ENCODE assay signal across 7 mouse cellular contexts in genomic region chr12:111037241-111038180, GRCm38 (mm10). TPM values are rescaled to one million over a fixed set of nuclear protein-coding genes. Genes with fewer than 3 reads are reported as not detected.
A peak's percentile ranks its signal among the peaks of the same experiment; 100 is the strongest.
DNase-seq lines count a peak whose midpoint lies in the region; ATAC-seq and TF ChIP-seq lines count a peak whose summit lies in the region.

No protein-coding gene starts in this region.

- peaks cover 35% of the 10 kb centered on the region for H3K79me2 ChIP-seq in MEL (ENCODE audit: control insufficient read depth, insufficient read depth, low read length, poor library complexity)

- peaks cover 0 to 37% of the 10 kb centered on the region in 2 experiments; a peak in 2 of 4 replicates for H3K36me3 ChIP-seq in MEL (ENCODE audit: control insufficient read depth in 1 of 2, insufficient read depth in 2 of 2, low read length in 2 of 2)
- no peaks in the 10 kb centered on the region for H3K36me3 ChIP-seq in midbrain, embryonic 11.5 days (ENCODE audit: control insufficient read depth, insufficient read depth, low read length)

- peaks cover 24 to 33% of the 10 kb centered on the region in 2 experiments for H3K4me1 ChIP-seq in MEL (ENCODE audit: control insufficient read depth in 1 of 2, insufficient read depth in 2 of 2, low read length in 2 of 2)
- H3K4me1 ChIP-seq in midbrain, embryonic 11.5 days (ENCODE audit: control insufficient read depth, insufficient read depth, low read length), result peaks cover 18% of the 10 kb centered on the region

- H3K9me3 ChIP-seq in MEL (replicated peaks; ENCODE audit: insufficient read depth, low read length), result no peaks in the 10 kb centered on the region
- H3K9me3 ChIP-seq in midbrain, embryonic 11.5 days (ENCODE audit: control insufficient read depth, low read length), result no peaks in the 10 kb centered on the region

- 59% methylated on average over 18 of the region's 18 CpGs for WGBS in midbrain, embryonic 11.5 days

- peak overlapping the region; percentile 66 to 78 for H3K4me3 ChIP-seq in MEL (ENCODE audit: control insufficient read depth in 1 of 2, insufficient read depth in 1 of 2, low read depth in 2 of 2, low read length in 2 of 2)
- H3K4me3 ChIP-seq in midbrain, embryonic 11.5 days (ENCODE audit: low read depth, low read length), result peak overlapping the region; percentile 99

- H3K9ac ChIP-seq in MEL (ENCODE audit: control insufficient read depth, low read depth, low read length, poor library complexity, severe bottlenecking), result peak overlapping the region; percentile 87
- peak overlapping the region; percentile 93 for H3K9ac ChIP-seq in midbrain, embryonic 11.5 days (ENCODE audit: low read length)

- peak overlapping the region; percentile 81 for H3K4me2 ChIP-seq in midbrain, embryonic 11.5 days

- TF ChIP-seq POLR2A in MEL (IDR thresholded peaks at IDR 0.05; ENCODE audit: control insufficient read depth in 1 of 2, insufficient read depth in 1 of 2, low read depth in 1 of 2, low read length in 2 of 2, poor library complexity in 1 of 2), result no peak

- no peak for TF ChIP-seq CTCF in MEL (IDR thresholded peaks at IDR 0.05 in 2 of 3, conservative IDR thresholded peaks at IDR 0.05 in 1 of 3; ENCODE audit: control insufficient read depth in 1 of 3, insufficient read depth in 1 of 3, low read depth in 2 of 3, low read length in 3 of 3, poor library complexity in 1 of 3, severe bottlenecking in 1 of 3)

- TF ChIP-seq EP300 in MEL (IDR thresholded peaks at IDR 0.05; ENCODE audit: low read depth in 1 of 2, low read length in 2 of 2), result no peak; a peak in 1 of 4 replicates

- DNase-seq in CD4-positive helper T cell, adult 2 months (ENCODE audit: low read depth, low spot score), result peak; percentile 20
- peak; percentile 60 for DNase-seq in MEL (ENCODE audit: low read depth, low spot score)
- DNase-seq in embryo, embryonic 9.5 days (ENCODE audit: extremely low spot score), result peak; percentile 57
- DNase-seq in heart, postnatal 10 days, result peak; percentile 58 to 68
- DNase-seq in kidney, postnatal 25 days, result peak; percentile 53 to 81
- peak; percentile 86 for DNase-seq in midbrain, embryonic 11.5 days (ENCODE audit: low spot score, missing footprints)
- DNase-seq in testis, postnatal 10 days (ENCODE audit: low spot score), result peak; percentile 63

- peak overlapping the region; percentile 84 for H3K27ac ChIP-seq in MEL (ENCODE audit: control insufficient read depth, low read depth, low read length)
- H3K27ac ChIP-seq in midbrain, embryonic 11.5 days (ENCODE audit: low read depth, low read length), result peak overlapping the region; percentile 95; the same call in 1 of the 2 replicates

- no peaks in the 10 kb centered on the region for H3K27me3 ChIP-seq in MEL (ENCODE audit: control insufficient read depth in 1 of 2, insufficient read depth in 2 of 2, low read length in 2 of 2)
- H3K27me3 ChIP-seq in midbrain, embryonic 11.5 days (ENCODE audit: control insufficient read depth, insufficient read depth, low read length), result no peaks in the 10 kb centered on the region

- ATAC-seq in midbrain, embryonic 11.5 days (ENCODE audit: low FRiP score), result no peak

- intact Hi-C loops in heart, postnatal 10 days (cut with DNase I), result loop anchor here (2.0 kb wide), 1 partner anchor 29 kb away; no protein-coding TSS in a partner anchor

- no peak for TF ChIP-seq RAD21 in MEL (IDR thresholded peaks at IDR 0.05; ENCODE audit: low read depth, low read length)

TF ChIP-seq in MEL, 35 proteins besides CTCF, POLR2A, EP300 and RAD21:
- TF ChIP-seq MXI1 (IDR thresholded peaks at IDR 0.05; ENCODE audit: low read depth, low read length), result no peak
- TF ChIP-seq ELF1 (IDR thresholded peaks at IDR 0.05; ENCODE audit: low read depth, low read length), result no peak
- no peak for TF ChIP-seq TAL1 (IDR thresholded peaks at IDR 0.05; ENCODE audit: low read length)
- no peak for TF ChIP-seq ETS1 (IDR thresholded peaks at IDR 0.05; ENCODE audit: low read depth, low read length)
- no peak for TF ChIP-seq GABPA (IDR thresholded peaks at IDR 0.05; ENCODE audit: low read depth, low read length)
- TF ChIP-seq SIN3A (IDR thresholded peaks at IDR 0.05; ENCODE audit: low read length), result no peak
- no peak for TF ChIP-seq MYB (IDR thresholded peaks at IDR 0.05; ENCODE audit: low read depth, low read length)
- no peak for TF ChIP-seq KAT2A (conservative IDR thresholded peaks at IDR 0.05; ENCODE audit: low read depth, low read length)
- TF ChIP-seq CHD1 (IDR thresholded peaks at IDR 0.05; ENCODE audit: low read depth, low read length), result no peak

RNA-seq across cellular contexts. Expression of gene Rcor1, which starts 1.6 kb away (rescaled TPM):
- total RNA-seq in MEL (2012; rRNA removed), result 23.1 and 24.0 TPM in 2 replicates
- polyA plus RNA-seq in MEL (2012; ENCODE audit: insufficient read depth in 1 of 2, insufficient read length in 2 of 2, low read depth in 1 of 2, low replicate concordance in 2 of 2, missing spikeins in 1 of 2), result 10 to 100 TPM; 37.1 to 44.3 TPM
- 10 to 100 TPM; 25.3 to 27.9 TPM for total RNA-seq in heart, postnatal 10 days (2021)
- 10.4 and 12.1 TPM in 2 replicates for polyA plus RNA-seq in midbrain, embryonic 11.5 days (2014; fragmentation: Nextera tagmentation; extraction: Ambion mirVana)

RNA-seq across cellular contexts. Expression of gene Ankrd9, which starts 58.7 kb away (rescaled TPM):
- 17.8 and 26.0 TPM in 2 replicates for total RNA-seq in MEL (2012; rRNA removed)
- polyA plus RNA-seq in MEL (2012; ENCODE audit: insufficient read depth in 1 of 2, insufficient read length in 2 of 2, low read depth in 1 of 2, low replicate concordance in 2 of 2, missing spikeins in 1 of 2), result 10 to 100 TPM in 1 of 2 experiments, not detected in 1; 13.8 TPM
- 10 to 100 TPM; 35.4 to 70.2 TPM for total RNA-seq in heart, postnatal 10 days (2021)
- polyA plus RNA-seq in midbrain, embryonic 11.5 days (2014; fragmentation: Nextera tagmentation; extraction: Ambion mirVana), result 9.9 and 11.8 TPM in 2 replicates

Comparison
In these comparisons a context has a peak if more than half of its experiments do, and no peak if none do; other contexts are left out.
1. DNase-seq: peak in every context shown above with its lines; median percentile 86 in midbrain, embryonic 11.5 days; 67 in kidney, postnatal 25 days; 63 in heart, postnatal 10 days; 63 in testis, postnatal 10 days; 60 in MEL; 57 in embryo, embryonic 9.5 days; 20 in CD4-positive helper T cell, adult 2 months.